Mouse (Mus musculus): ENCODE measurements around the gene Rasl10a. TPM values are rescaled to one million over a fixed set of nuclear protein-coding genes. Genes with fewer than 3 reads are reported as not detected.
A peak's percentile ranks its signal among the peaks of the same experiment; 100 is the strongest.
"Not testable (repeated sequence)": the region's sequence is repeated elsewhere in the genome, so short reads cannot be mapped to it uniquely, and the experiment has no call there.

Rasl10a gene
- total and polyA plus RNA-seq, 3 experiments = 5.0 to 8.1 (median 5.4) TPM

GRCm38 (mm10) chr11:5075760-5076159 lies 17.8 kb downstream of the Rasl10a start:
- Histone ChIP-seq H3K36me3 (ENCODE audit: control insufficient read depth, insufficient read depth, low read length) (peaks cover 7% of the 10 kb centered on the region), H3K79me2 (replicated peaks; ENCODE audit: control insufficient read depth, insufficient read depth, low read length) (no peaks in the 10 kb centered on the region)
- intact Hi-C loops (cut with DNase I) = no loop called here

GRCm38 (mm10) chr11:5076843-5077242 lies 18.9 kb downstream of the Rasl10a start:
- peaks cover 10% of the 10 kb centered on the region for H3K36me3 ChIP-seq (ENCODE audit: control insufficient read depth, insufficient read depth, low read length)
- 79% methylated on average over 4 of the region's 5 CpGs for WGBS
- DNase-seq; H3K4me3 ChIP-seq; H3K9ac ChIP-seq (ENCODE audit: low read depth, low read length); H3K79me2 ChIP-seq (replicated peaks; ENCODE audit: control insufficient read depth, insufficient read depth, low read length); H3K27me3 ChIP-seq (ENCODE audit: control insufficient read depth, insufficient read depth, low read length); H3K4me1 ChIP-seq (ENCODE audit: control insufficient read depth, insufficient read depth, low read length); intact Hi-C loops (cut with DNase I); H3K27ac ChIP-seq: not testable (repeated sequence)

More at GRCm38 (mm10) chr11:5075760-5076159, 17.8 kb downstream of the Rasl10a start:
- H3K4me3 ChIP-seq = no peak overlapping the region
- no peak overlapping the region for H3K9ac ChIP-seq (ENCODE audit: low read depth, low read length)
- no peaks in the 10 kb centered on the region for H3K27me3 ChIP-seq (ENCODE audit: control insufficient read depth, insufficient read depth, low read length)
- TF ChIP-seq POLR2A (IDR thresholded peaks at IDR 0.05; ENCODE audit: insufficient read depth, low read depth, low read length) = no peak
- TF ChIP-seq CTCF (IDR thresholded peaks at IDR 0.05) = peak; percentile 56
- DNase-seq = peak in 1 of 2 experiments; percentile 3
- H3K4me1 ChIP-seq (ENCODE audit: control insufficient read depth, insufficient read depth, low read length) = no peaks in the 10 kb centered on the region
- H3K27ac ChIP-seq = no peak overlapping the region

- intact Hi-C loops (cut with DNase I) = no loop called here
- Histone ChIP-seq H3K9ac (ENCODE audit: low read depth, low read length) (no peak overlapping the region), H3K27me3 (ENCODE audit: control insufficient read depth, insufficient read depth, low read length) (no peaks in the 10 kb centered on the region), H3K4me3 (no peak overlapping the region), H3K4me1 (ENCODE audit: control insufficient read depth, insufficient read depth, low read length) (peaks cover 1% of the 10 kb centered on the region; the same call in 1 of the 2 replicates), H3K36me3 (ENCODE audit: control insufficient read depth, insufficient read depth, low read length) (peaks cover 34% of the 10 kb centered on the region), H3K27ac (no peak overlapping the region), H3K79me2 (replicated peaks; ENCODE audit: control insufficient read depth, insufficient read depth, low read length) (peaks cover 2% of the 10 kb centered on the region; the same call in 1 of the 2 replicates)
- 82% methylated on average over 1 of the region's 1 CpGs for WGBS
- no peak for DNase-seq
- TF ChIP-seq EP300 (IDR thresholded peaks at IDR 0.05; ENCODE audit: insufficient read depth, low read depth, low read length) = no peak
- TF ChIP-seq POLR2A (IDR thresholded peaks at IDR 0.05; ENCODE audit: insufficient read depth, low read depth, low read length) = no peak
- TF ChIP-seq CTCF (IDR thresholded peaks at IDR 0.05) = no peak
Measured at GRCm38 (mm10) chr11:5089147-5089546, 31.2 kb downstream of the Rasl10a start.

DNA sequence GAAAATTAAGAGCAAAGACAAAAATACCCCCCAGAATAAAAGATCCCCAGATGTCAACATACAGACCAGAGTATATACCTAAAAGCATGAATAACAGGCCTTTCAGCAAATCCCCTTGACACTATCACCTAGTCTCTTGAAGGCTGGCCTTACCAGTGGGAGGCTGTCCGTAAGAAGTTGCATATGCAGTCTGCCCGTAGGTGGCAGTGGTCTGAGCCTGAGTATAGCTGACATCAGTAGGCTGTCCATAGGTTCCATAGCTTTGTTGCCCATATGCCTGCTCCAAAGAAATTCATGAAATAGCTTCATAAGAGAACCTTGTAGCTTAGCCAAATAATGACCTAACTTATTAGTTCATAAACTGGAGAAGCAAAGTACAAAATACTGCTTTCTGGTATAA lies 33.8 kb downstream of the Rasl10a start:
- Histone ChIP-seq H3K36me3 (ENCODE audit: control insufficient read depth, insufficient read depth, low read length) (peaks cover 32% of the 10 kb centered on the region), H3K27me3 (ENCODE audit: control insufficient read depth, insufficient read depth, low read length) (no peaks in the 10 kb centered on the region), H3K9ac (ENCODE audit: low read depth, low read length) (no peak overlapping the region), H3K27ac (no peak overlapping the region), H3K4me1 (ENCODE audit: control insufficient read depth, insufficient read depth, low read length) (peaks cover 1% of the 10 kb centered on the region), H3K79me2 (replicated peaks; ENCODE audit: control insufficient read depth, insufficient read depth, low read length) (peaks cover 5% of the 10 kb centered on the region), H3K4me3 (no peak overlapping the region)
- 19% methylated on average over 2 of the region's 2 CpGs for WGBS
- intact Hi-C loops (cut with DNase I) = no loop called here
- DNase-seq = no peak
- TF ChIP-seq CTCF (IDR thresholded peaks at IDR 0.05) (peak; percentile 43), EP300 (IDR thresholded peaks at IDR 0.05; ENCODE audit: insufficient read depth, low read depth, low read length) (no peak), POLR2A (IDR thresholded peaks at IDR 0.05; ENCODE audit: insufficient read depth, low read depth, low read length) (no peak)

GRCm38 (mm10) chr11:5095877-5096276 lies 37.9 kb downstream of the Rasl10a start:
- WGBS = 38% methylated on average over 5 of the region's 5 CpGs
- H3K27ac ChIP-seq = no peak overlapping the region
- H3K79me2 ChIP-seq (replicated peaks; ENCODE audit: control insufficient read depth, insufficient read depth, low read length) = peaks cover 3% of the 10 kb centered on the region
- TF ChIP-seq CTCF (IDR thresholded peaks at IDR 0.05) (no peak), POLR2A (IDR thresholded peaks at IDR 0.05; ENCODE audit: insufficient read depth, low read depth, low read length) (no peak), EP300 (IDR thresholded peaks at IDR 0.05; ENCODE audit: insufficient read depth, low read depth, low read length) (no peak)
- no peaks in the 10 kb centered on the region for H3K27me3 ChIP-seq (ENCODE audit: control insufficient read depth, insufficient read depth, low read length)
- no peak overlapping the region for H3K9ac ChIP-seq (ENCODE audit: low read depth, low read length)
- H3K4me1 ChIP-seq (ENCODE audit: control insufficient read depth, insufficient read depth, low read length) = peaks cover 6% of the 10 kb centered on the region
- H3K36me3 ChIP-seq (ENCODE audit: control insufficient read depth, insufficient read depth, low read length) = peaks cover 21% of the 10 kb centered on the region
- no peak overlapping the region for H3K4me3 ChIP-seq
- no peak for DNase-seq
- intact Hi-C loops (cut with DNase I) = loop anchor here (5.0 kb wide), 1 partner anchor 999 kb away; the partner anchor contains the start of gene Mtfp1

- no peak for DNase-seq
- H3K4me1 ChIP-seq (ENCODE audit: control insufficient read depth, insufficient read depth, low read length) = peaks cover 7% of the 10 kb centered on the region
- H3K27ac ChIP-seq = no peak overlapping the region
- no peak overlapping the region for H3K4me3 ChIP-seq
- 24% methylated on average over 8 of the region's 8 CpGs for WGBS
- TF ChIP-seq POLR2A (IDR thresholded peaks at IDR 0.05; ENCODE audit: insufficient read depth, low read depth, low read length) (no peak), CTCF (IDR thresholded peaks at IDR 0.05) (no peak), EP300 (IDR thresholded peaks at IDR 0.05; ENCODE audit: insufficient read depth, low read depth, low read length) (no peak)
- intact Hi-C loops (cut with DNase I) = loop anchor here (5.0 kb wide), 1 partner anchor 999 kb away; the partner anchor contains the start of gene Mtfp1
- H3K36me3 ChIP-seq (ENCODE audit: control insufficient read depth, insufficient read depth, low read length) = peaks cover 17% of the 10 kb centered on the region
- no peaks in the 10 kb centered on the region for H3K27me3 ChIP-seq (ENCODE audit: control insufficient read depth, insufficient read depth, low read length)
- H3K9ac ChIP-seq (ENCODE audit: low read depth, low read length) = no peak overlapping the region
- H3K79me2 ChIP-seq (replicated peaks; ENCODE audit: control insufficient read depth, insufficient read depth, low read length) = peaks cover 3% of the 10 kb centered on the region
Measured at GRCm38 (mm10) chr11:5096480-5097020, 38.6 kb downstream of the Rasl10a start.
